Mouse (Mus musculus) induced T-regulatory cell, adult 2 months (primary cell): ENCODE measurements around the gene Htr6.

Source experiments
- DNase-seq: peaks from one replicate; pipeline ENCODE4 v3.0.0-alpha.2; 2012; ENCODE audit warnings: low read depth

The Htr6 gene

DNA sequence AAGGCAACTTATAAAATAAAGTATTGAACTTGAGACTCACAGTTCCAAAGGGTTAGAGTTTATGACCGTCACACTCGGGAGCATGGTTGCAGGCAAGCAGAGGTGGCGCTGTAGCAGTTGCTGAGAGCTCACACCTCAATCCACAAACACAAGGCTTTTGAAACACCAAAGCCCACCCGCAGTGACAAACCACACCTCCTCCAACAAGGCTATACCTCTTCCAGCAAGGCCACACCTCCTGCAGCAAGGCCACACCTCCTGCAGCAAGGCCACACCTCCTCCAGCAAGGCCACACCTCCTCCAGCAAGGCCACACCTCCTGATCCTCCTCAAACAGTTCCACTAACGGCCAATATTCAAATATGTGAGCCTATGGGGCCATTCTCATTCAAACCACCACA is 30.8 kb downstream of the Htr6 start:
- no peak for DNase-seq

DNA sequence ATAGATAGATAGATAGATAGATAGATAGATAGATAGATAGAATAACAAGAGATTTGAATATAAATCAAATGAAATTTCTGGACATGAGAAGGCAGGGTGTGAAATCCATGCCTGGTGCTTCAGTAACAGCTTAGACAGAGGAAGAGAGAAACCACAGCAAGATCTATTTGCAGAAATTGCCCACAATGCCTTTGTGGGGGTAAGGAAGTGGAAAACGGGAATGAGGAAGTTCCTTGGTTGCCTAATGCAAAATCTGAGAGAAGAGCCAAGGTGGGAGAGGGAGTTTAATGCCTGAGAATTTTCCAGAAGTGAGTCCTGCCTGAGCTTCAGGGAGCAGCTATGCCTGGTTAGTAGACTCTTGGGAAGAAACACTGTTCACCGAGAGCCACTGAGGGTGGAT is 31.8 kb downstream of the Htr6 start:
- no peak for DNase-seq

DNA sequence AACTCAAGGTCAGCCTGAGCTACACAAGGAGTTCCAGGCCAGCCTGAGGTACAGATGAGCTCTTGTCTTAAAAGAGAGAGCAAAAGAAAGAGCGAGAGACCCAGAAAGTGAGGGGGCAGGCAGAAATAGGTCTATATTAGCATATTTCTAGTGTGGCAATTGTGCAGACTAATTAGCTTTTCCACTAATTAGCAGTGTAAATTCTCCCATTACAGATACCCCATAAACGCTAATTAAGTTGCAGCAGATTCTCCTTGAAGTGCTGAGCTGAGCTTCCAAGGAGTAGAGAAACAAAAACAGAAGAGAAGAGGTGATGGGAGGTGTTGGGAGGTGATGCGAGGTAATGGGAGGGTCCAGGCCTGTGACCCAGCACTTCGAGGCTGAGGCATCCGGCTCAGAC is 32.8 kb downstream of the Htr6 start:
- DNase-seq = no peak

DNA sequence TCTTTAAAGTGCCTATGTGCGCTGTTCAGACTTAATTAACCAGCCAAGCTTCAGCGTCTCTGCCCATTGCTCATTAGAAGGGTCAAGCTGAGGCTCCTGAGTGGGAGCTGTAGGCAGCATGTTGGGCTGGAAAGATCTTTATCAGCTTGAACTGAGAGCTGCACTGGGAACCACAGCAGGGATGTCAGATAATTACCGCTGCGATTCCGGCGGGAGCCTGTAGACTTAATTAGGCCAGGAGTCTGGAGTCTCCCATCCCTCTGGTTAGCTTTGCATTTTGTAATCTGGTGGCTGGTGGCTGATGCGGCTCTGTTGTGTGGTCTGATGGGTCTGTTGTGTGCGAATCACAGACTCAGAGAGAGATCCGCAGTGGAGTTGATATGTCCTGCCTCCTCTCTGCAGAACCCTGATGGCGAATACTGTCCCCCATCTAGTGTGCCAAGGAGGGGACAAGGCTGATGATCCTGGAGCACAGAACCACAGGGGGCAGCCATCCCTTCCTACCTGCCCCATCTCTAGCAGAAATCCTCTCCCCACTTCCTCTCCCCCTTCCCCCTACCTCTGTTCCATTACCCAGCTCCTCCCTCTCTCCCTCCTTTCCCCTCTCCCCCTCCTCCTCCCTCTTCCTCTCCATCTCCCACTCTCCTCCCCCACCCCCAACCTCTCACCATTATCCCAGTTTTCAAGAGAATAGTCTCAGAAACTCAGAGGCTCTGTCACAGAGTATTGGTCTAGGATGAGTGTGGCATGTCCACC is 35.1 kb downstream of the Htr6 start:
- DNase-seq = no peak

DNA sequence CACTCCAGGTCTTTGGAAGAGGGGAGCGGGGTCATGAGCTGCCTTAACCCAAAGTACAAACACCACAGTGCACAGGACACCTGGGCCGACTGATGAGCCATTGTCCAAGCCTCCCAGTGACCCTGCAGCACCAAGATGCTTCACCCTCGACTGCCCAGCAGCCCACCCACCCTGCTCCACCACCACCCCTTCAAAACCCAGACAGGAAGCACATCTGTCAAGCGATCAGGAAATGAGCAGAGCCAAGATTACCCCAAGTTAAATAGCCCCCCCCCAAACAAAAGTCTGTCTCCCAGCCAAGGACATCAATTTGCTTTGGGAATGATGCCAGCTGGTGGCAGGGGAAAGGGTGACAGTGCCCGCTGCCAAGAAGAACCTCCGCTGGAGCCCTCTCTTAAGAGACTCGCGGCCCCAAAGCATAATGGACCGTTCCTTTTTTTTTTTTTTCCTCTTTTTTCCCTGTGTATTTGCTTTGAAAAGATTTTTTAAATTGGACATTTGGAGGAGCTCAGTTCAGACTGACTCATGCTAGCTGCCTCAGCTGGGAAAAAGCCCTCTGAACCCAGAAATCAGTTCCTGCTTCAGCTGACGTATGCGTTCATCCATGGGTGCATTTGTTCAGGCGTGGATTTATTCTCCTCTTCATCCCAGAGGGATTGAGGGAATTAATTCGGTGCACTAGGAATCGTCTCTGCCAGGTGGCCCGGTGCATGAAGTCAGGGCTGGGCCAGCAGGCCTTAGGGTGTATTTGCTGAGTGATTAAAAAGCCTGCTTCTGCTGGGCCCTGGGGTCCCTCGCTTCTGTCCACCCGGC is 37.4 kb downstream of the Htr6 start:
- DNase-seq = no peak

DNA sequence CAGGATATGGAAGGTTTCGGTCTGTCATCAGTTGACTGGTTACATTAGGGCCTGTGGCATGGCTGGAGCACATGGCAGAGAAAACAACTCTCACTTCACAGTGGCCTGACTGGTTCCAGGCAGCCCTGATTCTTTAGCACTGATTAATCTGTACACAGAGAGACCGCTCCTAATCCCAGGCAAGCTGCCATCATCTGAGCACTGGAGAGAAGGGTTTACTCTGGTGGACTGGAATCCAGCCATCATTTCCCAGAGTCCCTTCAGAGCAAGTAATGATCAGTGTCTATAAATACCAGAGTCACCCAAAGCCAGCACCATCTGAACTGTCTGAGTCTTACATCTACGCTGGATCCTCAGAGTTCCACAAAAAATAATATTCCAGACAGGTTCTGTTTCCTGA is 39.6 kb downstream of the Htr6 start:
- DNase-seq = no peak

DNA sequence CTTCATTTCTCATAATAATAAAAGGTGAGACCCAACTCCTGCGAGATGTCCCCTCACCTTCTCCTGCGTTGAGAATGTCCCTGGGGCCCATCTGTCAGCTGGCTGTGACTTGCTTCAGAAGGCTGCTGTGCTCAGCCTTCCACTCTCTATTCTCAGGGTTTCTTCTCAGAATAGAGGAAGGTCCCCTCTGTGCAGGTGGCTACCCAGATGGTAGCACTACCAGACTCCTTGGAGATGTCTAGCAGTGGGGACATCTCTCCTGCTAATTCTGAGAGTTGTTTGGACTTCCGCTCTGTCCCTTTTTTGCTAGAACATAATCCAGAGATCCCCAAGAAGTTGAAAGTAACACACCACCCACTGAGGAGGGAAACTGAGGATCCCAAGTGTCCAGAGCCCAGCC is 40.4 kb downstream of the Htr6 start:
- DNase-seq = no peak

DNA sequence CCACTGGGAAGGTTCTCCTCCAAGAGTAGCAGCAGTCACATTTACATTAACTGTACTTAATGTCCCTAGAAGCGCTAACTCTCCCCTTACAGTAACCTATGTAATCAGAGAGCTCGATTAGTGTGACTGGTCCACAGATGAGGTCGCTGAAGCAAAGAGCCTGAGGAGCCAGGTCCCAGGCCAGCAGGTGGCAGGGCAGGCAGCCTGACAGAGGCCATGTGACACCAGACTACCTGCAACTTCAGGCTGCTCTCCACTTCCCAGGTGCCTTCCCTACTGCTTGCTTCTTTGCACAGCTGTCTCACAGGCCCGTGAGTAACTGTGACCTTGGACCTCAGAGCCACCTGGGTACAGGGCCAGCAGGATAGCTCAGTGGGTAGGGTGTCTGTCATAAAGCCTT is 40.8 kb downstream of the Htr6 start:
- no peak for DNase-seq

DNA sequence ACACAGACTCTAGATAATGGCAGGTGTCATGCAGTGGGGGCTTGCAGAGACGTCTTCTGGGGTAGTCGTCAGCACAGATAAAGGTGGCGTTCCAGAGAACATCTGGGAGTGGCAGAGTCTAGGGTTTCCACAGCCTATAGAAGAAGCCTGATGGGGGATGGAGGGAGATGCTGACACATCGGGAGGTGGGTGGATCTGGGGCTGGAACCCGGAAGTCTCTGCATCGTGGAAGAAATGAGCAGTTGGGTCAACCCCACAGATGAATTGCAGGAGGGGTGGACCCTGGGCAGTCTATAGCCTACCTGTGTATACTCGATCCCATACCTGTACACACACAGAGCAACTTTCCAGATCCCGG is 41.4 kb downstream of the Htr6 start:
- no peak for DNase-seq

DNA sequence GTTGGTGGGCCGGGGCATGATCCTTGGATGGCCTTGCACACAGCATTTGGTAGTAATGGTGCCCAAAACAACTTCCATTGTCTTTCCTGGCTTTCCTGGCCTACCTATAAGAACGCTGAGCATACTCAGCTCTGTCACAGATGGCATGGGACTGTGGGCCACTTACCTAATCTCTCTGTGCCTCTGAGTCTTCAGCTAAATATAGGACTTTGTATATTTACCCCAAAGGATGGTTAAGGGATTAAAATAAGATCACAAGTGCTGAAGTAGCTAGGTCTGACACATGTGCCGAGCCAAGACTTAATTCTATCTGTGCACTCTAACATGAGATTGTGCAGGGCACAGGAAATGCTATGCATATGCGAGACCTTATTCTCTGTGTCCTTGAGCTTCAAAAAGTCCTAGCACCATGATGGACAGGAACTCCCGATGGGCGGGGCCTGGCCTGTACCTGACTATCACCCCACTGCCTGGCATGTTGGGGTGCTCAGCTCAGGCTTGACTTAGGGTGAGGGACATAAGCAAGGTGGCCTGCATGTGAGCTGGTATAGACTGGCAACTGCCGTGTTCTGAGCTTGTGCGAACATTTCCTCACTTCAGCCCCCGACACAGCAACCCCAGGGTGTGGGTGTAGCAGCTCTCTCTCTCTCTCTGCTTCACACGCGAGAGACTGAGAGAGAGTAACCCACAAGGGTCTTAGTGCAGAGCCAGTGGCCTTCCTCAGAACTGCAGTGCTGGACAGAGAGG is 41.9 kb downstream of the Htr6 start:
- DNase-seq = no peak

DNA sequence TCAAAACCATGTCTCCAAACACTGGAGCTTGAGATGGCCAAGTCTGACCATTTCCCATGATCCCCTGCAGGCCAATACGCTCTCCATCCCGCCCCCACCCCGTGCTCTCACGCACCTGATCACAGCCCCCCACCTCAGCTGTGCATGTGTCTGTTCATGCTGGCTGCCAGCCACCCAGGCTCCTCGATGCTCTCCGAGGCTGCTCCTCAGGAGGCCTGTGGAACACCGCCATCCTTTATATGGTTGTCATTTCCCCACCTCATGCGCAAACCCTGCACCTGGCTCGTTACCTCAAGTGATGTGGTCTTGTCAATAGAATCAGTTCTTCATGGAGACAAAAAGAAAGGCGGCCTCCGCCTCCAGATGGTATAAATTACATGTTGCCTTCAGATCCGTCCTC is 42.8 kb downstream of the Htr6 start:
- no peak for DNase-seq

DNA sequence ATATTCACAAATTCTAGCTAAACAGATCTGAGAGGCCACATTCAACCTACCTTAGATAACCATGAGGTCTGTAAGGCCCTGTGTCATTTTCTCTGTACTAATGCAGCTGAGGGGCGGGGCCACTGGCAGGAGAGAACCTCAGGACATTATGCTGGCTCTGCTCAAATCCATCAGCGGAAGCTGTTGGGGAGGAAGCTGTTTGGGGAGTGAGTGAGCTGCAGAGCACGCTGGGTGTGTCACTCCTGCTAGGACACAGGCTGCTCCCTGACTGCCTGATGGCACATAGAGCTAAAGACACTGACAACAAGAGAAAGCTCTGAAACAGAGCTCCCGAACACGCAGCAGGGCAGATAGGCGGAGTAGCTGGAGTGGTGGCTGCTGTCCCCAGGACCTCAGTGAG is 44.7 kb downstream of the Htr6 start:
- DNase-seq = no peak

DNA sequence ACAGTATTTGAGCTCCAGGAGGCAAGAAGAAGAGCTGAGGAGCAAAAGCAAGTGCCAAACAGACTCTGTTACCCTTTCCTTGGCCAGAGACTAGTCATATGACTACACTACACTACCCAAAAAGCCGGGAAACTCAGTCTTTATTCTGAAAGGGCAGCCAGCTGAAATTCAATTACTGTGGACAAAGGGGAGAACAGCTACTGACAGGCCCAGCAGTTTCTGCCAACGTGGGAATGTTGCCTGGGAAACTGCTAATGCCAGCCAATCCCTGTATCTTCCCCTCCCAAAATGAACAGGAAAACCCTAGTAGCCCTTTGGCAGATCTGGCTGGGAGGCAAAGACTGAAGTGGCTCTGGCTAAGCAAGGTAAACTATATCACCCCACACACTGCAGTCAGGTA is 51.0 kb downstream of the Htr6 start:
- no peak for DNase-seq

DNA sequence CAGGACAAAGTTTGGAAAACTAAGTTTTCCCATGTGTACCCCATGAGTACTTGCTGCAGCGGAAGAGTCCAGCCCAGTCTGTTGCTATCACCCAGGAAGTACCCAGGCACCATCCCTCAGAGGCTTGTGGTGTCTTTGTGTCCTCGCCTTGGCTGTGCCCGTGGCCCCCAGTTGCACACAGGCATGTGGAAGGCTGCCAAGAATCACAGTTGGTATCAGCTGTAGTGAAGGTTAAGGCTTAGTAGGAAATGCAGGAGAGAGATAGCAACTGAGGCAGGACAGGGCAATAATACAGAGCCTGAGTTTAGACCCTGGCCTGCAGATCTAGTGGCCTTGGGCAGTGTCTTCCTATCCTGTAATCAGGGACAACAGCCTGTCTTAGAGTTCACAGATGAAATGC is 55.0 kb downstream of the Htr6 start:
- DNase-seq = no peak

DNA sequence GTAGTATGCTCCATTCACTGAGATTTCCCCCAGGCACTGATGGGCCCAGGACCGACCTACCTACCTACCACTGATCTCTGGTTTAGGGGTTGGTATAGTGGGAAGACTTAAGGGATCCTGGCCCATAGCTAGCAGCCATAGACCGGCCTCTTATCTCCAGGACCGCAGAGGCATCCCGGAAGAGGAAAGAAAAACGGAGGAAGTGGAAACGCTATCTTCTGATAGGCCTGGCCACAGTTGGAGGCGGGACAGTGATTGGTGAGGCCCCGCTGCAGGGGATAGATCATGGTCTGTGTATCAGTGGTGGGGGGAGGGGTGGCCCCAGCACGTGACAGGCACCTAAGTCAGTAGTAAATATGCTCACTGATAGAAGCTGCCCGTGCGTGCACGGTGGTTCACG is 56.0 kb downstream of the Htr6 start:
- DNase-seq = no peak

DNA sequence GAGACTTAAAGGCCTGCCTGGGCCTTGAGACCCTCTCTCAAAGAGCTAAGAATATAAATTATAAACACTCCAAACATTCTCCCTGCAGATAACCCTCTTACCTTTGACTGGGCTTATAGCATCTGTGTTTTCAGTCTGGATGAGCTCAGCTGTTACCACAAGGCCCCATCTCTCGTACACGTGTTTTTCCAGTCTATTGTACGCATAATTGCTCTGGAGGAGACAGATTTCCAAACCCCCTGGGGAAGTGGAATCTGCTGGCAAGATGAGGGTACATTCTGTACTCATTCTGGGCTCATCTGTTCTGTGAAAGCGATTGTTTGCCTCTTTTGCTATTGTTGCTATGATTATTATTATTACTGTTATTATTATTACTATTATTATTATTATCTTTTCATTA is 56.4 kb downstream of the Htr6 start:
- DNase-seq = no peak

DNA sequence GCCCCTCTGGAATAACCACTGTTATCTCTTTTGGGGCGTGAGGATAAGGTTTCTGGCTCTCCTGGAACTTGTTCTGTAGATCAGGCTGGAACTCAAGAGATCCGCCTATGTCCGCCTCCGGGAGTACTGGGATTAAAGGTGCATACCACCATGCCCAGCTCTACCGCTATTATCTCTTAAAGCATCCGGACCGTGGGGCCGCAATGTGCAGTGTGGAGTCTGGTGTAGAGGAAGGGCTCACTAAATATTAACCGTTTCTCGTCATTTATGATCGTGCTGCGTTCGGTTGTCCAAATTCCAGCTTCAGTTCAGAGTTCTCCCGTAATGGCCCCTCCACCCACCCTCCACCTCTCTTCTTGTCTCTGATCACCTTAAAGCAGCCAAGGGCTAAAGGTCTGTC is 57.0 kb downstream of the Htr6 start:
- no peak for DNase-seq

DNA sequence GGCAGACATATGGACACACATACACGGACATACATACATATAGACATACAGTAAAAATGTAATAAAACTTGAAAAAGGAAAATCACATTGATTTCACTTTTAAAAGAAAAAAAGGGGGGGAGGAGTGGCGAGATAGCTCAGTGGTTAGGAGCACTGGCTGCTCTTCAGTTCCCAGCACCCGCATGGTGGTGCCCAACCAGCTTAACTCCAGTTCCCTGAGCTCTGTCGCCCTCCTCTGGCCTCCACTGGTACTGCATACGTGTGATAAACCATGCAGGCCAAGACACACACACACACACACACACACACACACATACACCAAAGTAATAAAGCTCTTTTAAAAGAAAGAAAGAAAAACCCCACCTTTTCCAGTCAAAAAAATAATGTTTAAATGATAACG is 60.6 kb downstream of the Htr6 start:
- DNase-seq = peak; percentile 39

DNA sequence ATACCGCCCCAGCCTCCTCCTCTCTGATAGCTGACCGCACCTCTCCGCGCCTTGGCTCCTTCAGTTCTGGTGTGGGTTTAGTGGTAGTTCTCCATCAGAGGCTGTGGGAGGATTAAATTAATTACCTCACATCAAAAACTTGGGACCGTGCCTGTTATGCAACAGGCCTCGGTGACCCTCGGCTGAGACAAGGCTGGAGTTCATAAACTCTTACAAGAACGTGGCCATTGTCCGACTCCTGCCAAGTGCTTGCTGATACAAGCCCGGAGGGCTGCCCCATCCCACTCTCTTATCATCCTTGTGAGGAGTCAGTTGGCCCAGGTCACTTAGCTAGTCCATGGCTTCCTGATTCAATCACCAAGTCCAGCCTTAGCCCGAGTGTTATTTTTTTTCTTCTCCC is 62.1 kb downstream of the Htr6 start:
- no peak for DNase-seq

DNA sequence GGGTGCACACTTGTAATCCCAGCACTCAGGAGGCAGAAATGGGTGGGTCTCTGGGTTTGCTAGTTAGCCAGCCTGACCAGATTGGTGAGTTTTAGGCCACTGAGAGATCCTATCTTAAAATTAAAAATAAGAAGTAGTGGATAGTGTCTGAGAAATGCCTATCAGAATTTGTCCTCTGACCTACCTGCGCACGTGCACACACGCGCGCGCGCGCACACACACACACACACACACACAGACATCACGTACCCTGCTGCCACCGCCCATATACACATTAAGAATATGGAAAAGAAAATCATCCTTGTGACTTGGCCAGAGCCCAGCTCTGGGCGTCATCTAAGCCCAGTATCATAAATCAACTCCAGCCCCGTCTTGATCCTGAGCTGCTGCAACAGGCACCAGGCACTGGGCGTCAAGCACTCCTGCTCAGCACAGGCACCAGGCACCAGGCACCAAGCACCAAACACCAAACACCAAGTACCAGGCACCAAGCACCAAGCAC is 64.1 kb downstream of the Htr6 start:
- no peak for DNase-seq
